Mouse (Mus musculus) adrenal gland, postnatal 4 days (tissue): Measurements from ENCODE around the gene Cav2. TPM values are rescaled to one million over a fixed set of nuclear protein-coding genes. Genes with fewer than 3 reads are reported as not detected.

Source experiments
- DNase-seq, 2 experiments: peaks; one replicate each; pipeline ENCODE4 v3.0.0; 2021 to 2022; ENCODE audit warnings: low spot score in 2 of 2, mixed read lengths in 2 of 2
- total RNA-seq, 2 experiments: library from RNA; stranded (reverse); gene quantifications; 2 replicates each; pipeline ENCODE4 v1.2.3; 2021

Cav2 gene
- total RNA-seq, 2 experiments from 2014 or later: 21.0 to 24.1 TPM

- DNase-seq: no peak
Observed at GRCm38 (mm10) chr6:17308661-17309060, 27.7 kb downstream of the Cav2 start.

GRCm38 (mm10) chr6:17309260-17309659 lies 28.3 kb downstream of the Cav2 start:
- no peak for DNase-seq

GRCm38 (mm10) chr6:17314241-17314640 lies 33.3 kb downstream of the Cav2 start:
- no peak for DNase-seq

DNA sequence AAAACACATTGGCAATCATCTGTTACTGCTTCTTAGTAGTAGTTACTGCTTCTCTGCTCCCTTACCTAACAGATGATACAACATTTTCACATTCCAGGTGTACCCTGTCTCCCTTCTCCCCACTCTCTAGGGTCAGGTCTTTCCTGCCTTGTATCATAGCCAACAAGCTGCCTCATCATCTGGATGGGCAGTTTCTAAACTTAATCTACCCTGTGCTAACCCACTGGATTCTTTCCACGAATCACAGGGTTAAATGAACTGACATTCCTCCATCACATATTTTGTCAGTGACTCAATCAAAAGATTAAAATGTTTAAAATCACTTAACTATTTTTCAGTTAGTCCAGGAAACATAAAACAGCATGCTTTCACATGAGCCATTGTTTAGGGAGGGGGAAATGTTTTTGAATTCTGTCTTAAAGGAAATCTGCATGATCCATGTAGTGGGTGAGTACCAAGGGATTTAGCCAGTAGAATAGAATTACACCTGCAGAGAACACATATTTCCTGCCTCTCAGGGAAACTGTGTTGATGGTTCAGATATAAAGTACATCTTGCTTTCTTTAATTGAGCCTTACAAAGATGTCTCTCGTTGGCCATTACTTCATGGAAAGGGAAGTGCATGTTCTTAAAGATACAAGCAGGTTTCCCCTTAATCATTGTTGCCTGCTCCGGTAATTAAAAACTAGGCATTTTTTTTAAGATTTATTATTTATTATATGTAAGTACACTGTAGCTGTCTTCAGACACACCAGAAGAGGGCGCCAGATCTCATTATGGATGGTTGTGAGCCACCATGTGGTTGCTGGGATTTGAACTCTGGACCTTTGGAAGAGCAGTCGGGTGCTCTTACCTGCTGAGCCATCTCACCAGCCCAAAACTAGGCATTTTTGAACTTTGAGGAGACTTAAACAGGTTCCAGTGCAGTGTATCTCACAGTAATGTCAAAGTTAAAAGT lies 34.0 kb downstream of the Cav2 start:
- DNase-seq: no peak

- no peak for DNase-seq
Observed at GRCm38 (mm10) chr6:17316294-17317166, 35.5 kb downstream of the Cav2 start.

GRCm38 (mm10) chr6:17317167-17317524 lies 36.2 kb downstream of the Cav2 start:
- DNase-seq: no peak

GRCm38 (mm10) chr6:17317944-17318343 lies 37.0 kb downstream of the Cav2 start:
- DNase-seq: no peak

DNA sequence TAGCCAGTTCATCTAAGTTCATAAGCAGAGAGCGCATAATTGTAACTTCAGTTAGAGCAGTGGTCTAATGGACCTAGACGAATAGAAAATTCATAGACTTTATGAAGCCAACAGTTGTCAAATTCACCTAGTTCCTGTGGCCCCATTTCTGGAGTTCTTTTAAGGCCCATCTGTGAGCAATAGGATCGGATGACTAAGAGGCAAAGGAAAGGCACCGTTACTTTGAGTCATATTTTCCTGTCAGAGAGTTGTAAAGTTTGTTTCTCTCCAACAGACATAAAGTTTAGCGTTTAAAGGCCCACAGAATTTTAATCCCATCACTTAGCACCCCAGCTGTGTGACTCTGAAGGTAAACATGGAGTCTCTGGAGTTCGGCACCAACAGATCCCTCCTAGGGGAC lies 41.0 kb downstream of the Cav2 start:
- DNase-seq: no peak

DNA sequence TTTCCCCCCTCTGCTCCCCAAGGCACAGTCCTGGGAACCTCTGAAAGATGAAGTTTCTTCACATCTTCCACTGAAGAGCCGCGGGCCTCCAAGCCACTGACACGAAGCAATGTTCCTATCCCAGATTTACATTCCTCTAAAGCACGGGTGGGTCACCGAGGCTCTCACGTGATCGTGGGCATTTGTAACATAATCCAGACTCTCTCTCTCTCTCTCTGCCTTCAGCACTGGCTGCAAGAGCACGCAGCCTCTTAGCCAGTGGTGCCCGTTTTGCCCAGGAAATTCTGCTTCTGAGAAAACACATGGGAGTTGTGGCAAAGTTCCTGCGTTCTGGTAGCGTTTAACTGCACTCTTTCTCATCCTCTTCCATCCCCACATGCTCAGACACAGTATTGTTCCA lies 46.2 kb downstream of the Cav2 start:
- no peak for DNase-seq

DNA sequence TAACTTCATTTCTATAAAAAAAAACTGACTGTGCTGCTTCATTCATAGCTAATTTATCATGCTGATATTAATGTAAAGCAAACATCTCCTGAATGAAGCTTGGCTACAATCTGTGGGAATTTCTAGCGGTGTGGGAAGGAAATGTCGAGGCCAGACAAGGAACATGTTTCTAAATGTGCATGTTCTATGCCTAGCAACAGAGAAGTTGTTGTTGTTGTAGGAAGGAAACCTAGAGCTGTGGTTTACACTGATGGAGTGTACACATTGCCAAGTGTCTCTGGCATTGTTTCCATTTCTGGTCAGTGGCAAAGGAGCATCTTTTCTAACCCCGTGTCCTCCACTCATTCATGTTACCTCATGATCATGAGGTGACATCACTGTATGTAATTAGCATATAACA lies 48.8 kb downstream of the Cav2 start:
- DNase-seq: no peak

GRCm38 (mm10) chr6:17337724-17338123 lies 56.7 kb downstream of the Cav2 start:
- no peak for DNase-seq

Other genes with a start within 250 kb of the Cav2 start
- gene Tes, start 216.0 kb upstream of the Cav2 start, total RNA-seq: 10 to 100 TPM; 12.2 to 22.7 TPM
- 100 to 1,000 TPM; 172 to 175 TPM for gene Cav1, start 25.1 kb downstream of the Cav2 start, total RNA-seq
- gene Met, start 182.6 kb downstream of the Cav2 start, total RNA-seq: 10 to 100 TPM; 10.3 to 10.6 TPM